24 mouse cellular contexts compared by ENCODE assay signal in genomic region chr4:28377087-28377486, GRCm38 (mm10).
DNase-seq lines count a peak whose midpoint lies in the region; ATAC-seq lines count a peak whose summit lies in the region.
"Had no signal": no experiment of that assay in that cellular context is flagged by ENCODE, and none has a peak within 500 bp of the region (broad histone marks: within the 10 kb centered on the region; RNA-seq: fewer than 3 reads in every experiment).

No protein-coding gene starts in this region.

- H3K27ac ChIP-seq in forebrain, embryonic 14.5 days (ENCODE audit: low read depth, low read length), result no peak overlapping the region
- H3K27ac ChIP-seq in forebrain, embryonic 11.5 days (ENCODE audit: low read depth, low read length), result no peak overlapping the region
- H3K27ac ChIP-seq in limb, embryonic 13.5 days, result no peak overlapping the region
- H3K27ac ChIP-seq in limb, embryonic 10.5 days, result no peak overlapping the region
- H3K27ac ChIP-seq in intestine, embryonic 15.5 days, result no peak overlapping the region
- H3K27ac ChIP-seq: heart, adult 2 months; heart, embryonic 13.5 days; hindbrain, embryonic 13.5 days; limb, embryonic 12.5 days; liver, embryonic 13.5 days; midbrain, embryonic 15.5 days; neural tube, embryonic 12.5 days had no signal

- no peaks in the 10 kb centered on the region for H3K36me3 ChIP-seq in forebrain, embryonic 14.5 days (ENCODE audit: control insufficient read depth, insufficient read depth, low read length)
- no peaks in the 10 kb centered on the region for H3K36me3 ChIP-seq in forebrain, embryonic 11.5 days (ENCODE audit: control insufficient read depth, insufficient read depth, low read length)
- no peaks in the 10 kb centered on the region for H3K36me3 ChIP-seq in limb, embryonic 13.5 days
- H3K36me3 ChIP-seq in limb, embryonic 10.5 days, result no peaks in the 10 kb centered on the region
- no peaks in the 10 kb centered on the region for H3K36me3 ChIP-seq in intestine, embryonic 15.5 days
- H3K36me3 ChIP-seq: heart, embryonic 13.5 days; hindbrain, embryonic 13.5 days; limb, embryonic 12.5 days; liver, embryonic 13.5 days; midbrain, embryonic 15.5 days; neural tube, embryonic 12.5 days had no signal

- H3K27me3 ChIP-seq in forebrain, embryonic 14.5 days (replicated peaks; ENCODE audit: control insufficient read depth, insufficient read depth, low read length), result no peaks in the 10 kb centered on the region
- H3K27me3 ChIP-seq in forebrain, embryonic 11.5 days (ENCODE audit: control insufficient read depth, insufficient read depth, low read length), result no peaks in the 10 kb centered on the region
- H3K27me3 ChIP-seq in limb, embryonic 13.5 days, result no peaks in the 10 kb centered on the region
- H3K27me3 ChIP-seq in limb, embryonic 10.5 days (ENCODE audit: low read depth, poor library complexity, severe bottlenecking), result no peaks in the 10 kb centered on the region
- H3K27me3 ChIP-seq in intestine, embryonic 15.5 days (replicated peaks), result no peaks in the 10 kb centered on the region
- H3K27me3 ChIP-seq: heart, embryonic 13.5 days; hindbrain, embryonic 13.5 days; limb, embryonic 12.5 days; liver, embryonic 13.5 days; megakaryocyte, embryonic 14.5 days; midbrain, embryonic 15.5 days; neural tube, embryonic 12.5 days had no signal

- ATAC-seq in forebrain, embryonic 14.5 days, result peak; percentile 63; the same call in 1 of the 2 replicates
- no peak for ATAC-seq in forebrain, embryonic 11.5 days (replicated peaks; ENCODE audit: low FRiP score)
- ATAC-seq in limb, embryonic 13.5 days (ENCODE audit: low FRiP score, low read depth), result 0 out of 2 replicates have a peak, but pooled peaks have one; percentile 32
- peak; percentile 61; the same call in 1 of the 2 replicates for ATAC-seq in intestine, embryonic 15.5 days
- ATAC-seq: CD4-positive, CD25-positive, alpha-beta regulatory T cell, adult 4 months; inflammation-experienced regulatory T-cells, adult 6 months; midbrain, embryonic 15.5 days had no signal

- no peaks in the 10 kb centered on the region for H3K4me1 ChIP-seq in forebrain, embryonic 14.5 days (ENCODE audit: control insufficient read depth, insufficient read depth, low read length)
- no peaks in the 10 kb centered on the region for H3K4me1 ChIP-seq in forebrain, embryonic 11.5 days (replicated peaks; ENCODE audit: control insufficient read depth, insufficient read depth, low read length)
- no peaks in the 10 kb centered on the region for H3K4me1 ChIP-seq in limb, embryonic 13.5 days
- H3K4me1 ChIP-seq in limb, embryonic 10.5 days, result no peaks in the 10 kb centered on the region
- H3K4me1 ChIP-seq in intestine, embryonic 15.5 days (replicated peaks), result no peaks in the 10 kb centered on the region
- H3K4me1 ChIP-seq: heart, embryonic 13.5 days; hindbrain, embryonic 13.5 days; limb, embryonic 12.5 days; liver, embryonic 13.5 days; megakaryocyte, embryonic 14.5 days; midbrain, embryonic 15.5 days; neural tube, embryonic 12.5 days had no signal

- DNase-seq in forebrain, embryonic 14.5 days (ENCODE audit: low spot score), result peak; percentile 53
- DNase-seq in forebrain, embryonic 11.5 days (ENCODE audit: low spot score), result no peak
- DNase-seq in limb, embryonic 10.5 days (ENCODE audit: low spot score), result no peak
- DNase-seq in brain, adult 2 months (ENCODE audit: low read depth, low spot score), result peak; percentile 11
- DNase-seq in heart, postnatal 4 days, result no peak
- DNase-seq: adrenal gland, postnatal 14 days; cerebellum, adult 11 months; cerebellum, adult 9-11 months; gastrocnemius, postnatal 36 days; heart, adult 2 months; heart, postnatal 14 days; liver, embryonic 13.5 days; lung, adult 2 months; lung, postnatal 36 days had no signal

- H3K9me3 ChIP-seq in forebrain, embryonic 14.5 days (replicated peaks; ENCODE audit: control insufficient read depth, low read length), result no peaks in the 10 kb centered on the region
- no peaks in the 10 kb centered on the region for H3K9me3 ChIP-seq in forebrain, embryonic 11.5 days (ENCODE audit: control insufficient read depth, low read length)
- no peaks in the 10 kb centered on the region for H3K9me3 ChIP-seq in limb, embryonic 13.5 days
- no peaks in the 10 kb centered on the region for H3K9me3 ChIP-seq in limb, embryonic 10.5 days (replicated peaks)
- no peaks in the 10 kb centered on the region for H3K9me3 ChIP-seq in intestine, embryonic 15.5 days
- H3K9me3 ChIP-seq: heart, embryonic 13.5 days; hindbrain, embryonic 13.5 days; limb, embryonic 12.5 days; liver, embryonic 13.5 days; megakaryocyte, embryonic 14.5 days; midbrain, embryonic 15.5 days; neural tube, embryonic 12.5 days had no signal

- H3K9ac ChIP-seq in forebrain, embryonic 14.5 days (ENCODE audit: low read length), result no peak overlapping the region
- H3K9ac ChIP-seq in forebrain, embryonic 11.5 days (ENCODE audit: low read length), result no peak overlapping the region
- no peak overlapping the region for H3K9ac ChIP-seq in limb, embryonic 13.5 days
- H3K9ac ChIP-seq in intestine, embryonic 15.5 days, result no peak overlapping the region
- H3K9ac ChIP-seq: heart, embryonic 13.5 days; hindbrain, embryonic 13.5 days; limb, embryonic 12.5 days; liver, embryonic 13.5 days; midbrain, embryonic 15.5 days; neural tube, embryonic 12.5 days had no signal

- H3K4me3 ChIP-seq in forebrain, embryonic 14.5 days (ENCODE audit: low read depth, low read length), result no peak overlapping the region
- no peak overlapping the region for H3K4me3 ChIP-seq in forebrain, embryonic 11.5 days (ENCODE audit: low read depth, low read length)
- no peak overlapping the region for H3K4me3 ChIP-seq in limb, embryonic 13.5 days
- H3K4me3 ChIP-seq in limb, embryonic 10.5 days, result no peak overlapping the region
- H3K4me3 ChIP-seq in intestine, embryonic 15.5 days (replicated peaks), result no peak overlapping the region
- H3K4me3 ChIP-seq: heart, adult 2 months; heart, embryonic 13.5 days; hindbrain, embryonic 13.5 days; limb, embryonic 12.5 days; liver, embryonic 13.5 days; megakaryocyte, embryonic 14.5 days; midbrain, embryonic 15.5 days; neural tube, embryonic 12.5 days had no signal

- no peak overlapping the region for H3K4me2 ChIP-seq in forebrain, embryonic 14.5 days (ENCODE audit: low read length)
- H3K4me2 ChIP-seq in forebrain, embryonic 11.5 days (ENCODE audit: low read depth, low read length, severe bottlenecking), result no peak overlapping the region
- no peak overlapping the region for H3K4me2 ChIP-seq in limb, embryonic 13.5 days (replicated peaks)
- H3K4me2 ChIP-seq in intestine, embryonic 15.5 days (replicated peaks), result no peak overlapping the region
- H3K4me2 ChIP-seq: heart, embryonic 13.5 days; hindbrain, embryonic 13.5 days; limb, embryonic 12.5 days; liver, embryonic 13.5 days; midbrain, embryonic 15.5 days; neural tube, embryonic 12.5 days had no signal

Comparison
In these comparisons a context has a peak if more than half of its experiments do, and no peak if none do; other contexts are left out.
1. DNase-seq: peak in forebrain, embryonic 14.5 days (single experiment) and brain, adult 2 months (single experiment); none in forebrain, embryonic 11.5 days (single experiment), limb, embryonic 10.5 days (single experiment) and heart, postnatal 4 days (single experiment).